Mouse (Mus musculus) bone marrow macrophage, adult 2 months (primary cell): ENCODE results near the gene 4931428F04Rik.
"Not testable (repeated sequence)": the region's sequence is repeated elsewhere in the genome, so short reads cannot be mapped to it uniquely, and the experiment has no call there.

Experiments
- CTCF ChIP-seq: IDR thresholded peaks from 2 replicates; pipeline ENCODE4 v1.5.1; 2012; ENCODE audit warnings: low read depth, mild to moderate bottlenecking, low read length, moderate library complexity
- POLR2A ChIP-seq: IDR thresholded peaks from 2 replicates; pipeline ENCODE4 v1.6.1; 2012; ENCODE audit warnings: mild to moderate bottlenecking, low read depth, low read length, borderline replicate concordance

DNA sequence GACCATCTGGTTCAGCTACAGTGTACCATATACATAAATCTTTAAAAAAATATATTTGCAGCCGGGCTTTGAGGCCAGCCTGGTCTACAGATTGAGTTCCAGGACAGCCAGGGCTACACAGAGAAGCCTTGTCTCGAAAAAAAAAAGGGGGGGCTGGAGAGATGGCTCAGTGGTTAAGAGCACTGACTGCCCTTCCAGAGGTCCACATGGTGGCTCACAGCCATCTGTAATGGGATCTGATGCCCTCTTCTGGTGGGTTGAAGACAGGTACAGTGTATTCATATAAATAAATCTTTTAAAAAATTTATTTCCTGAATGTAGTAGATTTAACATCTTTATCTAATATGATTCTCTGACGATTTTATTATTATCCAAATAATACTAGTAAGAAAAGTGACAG, 2.1 kb upstream of the 4931428F04Rik start:
- not testable (repeated sequence) for TF ChIP-seq CTCF, POLR2A
